Mouse (Mus musculus) stomach, embryonic 14.5 days (tissue): Measurements from ENCODE around the gene Il9r. TPM values are rescaled to one million over a fixed set of nuclear protein-coding genes. Genes with fewer than 3 reads are reported as not detected.

Source experiments
- ATAC-seq: fragments of 200-750 bp; cut with Nextera tagmentation; 2 replicates; pipeline ENCODE4 v1.8.0; 2017; ENCODE audit warnings: low read depth, moderate TSS enrichment; ENCODE audit not compliant: insufficient number of reproducible peaks, insufficient read depth, low FRiP score
- H3K27ac ChIP-seq: fragments of 300-500 bp; sonication (generic); 2 replicates; pipeline ENCODE4 v1.5.1; 2014; ENCODE audit warnings: mild to moderate bottlenecking, low read length, moderate library complexity, mixed read lengths
- H3K27me3 ChIP-seq: fragments of 300-500 bp; sonication (generic); 2 replicates; pipeline ENCODE4 v1.6.1; 2014; ENCODE audit warnings: low read length, control low read depth, mixed read lengths; ENCODE audit not compliant: control insufficient read depth, insufficient read depth
- H3K36me3 ChIP-seq: fragments of 300-500 bp; sonication (generic); 2 replicates; pipeline ENCODE4 v1.6.1; 2014; ENCODE audit warnings: mild to moderate bottlenecking, control low read depth, low read length, moderate library complexity, mixed read lengths; ENCODE audit not compliant: control insufficient read depth, insufficient read depth
- H3K4me1 ChIP-seq: fragments of 300-500 bp; sonication (generic); 2 replicates; pipeline ENCODE4 v1.6.1; 2014; ENCODE audit warnings: low read length, control low read depth, mixed read lengths; ENCODE audit not compliant: control insufficient read depth, insufficient read depth
- H3K4me2 ChIP-seq: fragments of 300-500 bp; sonication (generic); replicated peaks from 2 replicates; pipeline ENCODE4 v1.6.1; 2014; ENCODE audit warnings: low read depth, low read length, control low read depth
- H3K4me3 ChIP-seq: fragments of 300-500 bp; sonication (generic); 2 replicates; pipeline ENCODE4 v1.5.1; 2014; ENCODE audit warnings: low read depth, low read length, control low read depth
- H3K9ac ChIP-seq: fragments of 300-500 bp; sonication (generic); replicated peaks from 2 replicates; pipeline ENCODE4 v1.6.1; 2014; ENCODE audit warnings: low read depth, mild to moderate bottlenecking, control low read depth, low read length, moderate library complexity, mixed read lengths
- H3K9me3 ChIP-seq: fragments of 300-500 bp; sonication (generic); 2 replicates; pipeline ENCODE4 v1.6.1; 2016; ENCODE audit warnings: low read depth, low read length, control low read depth; ENCODE audit not compliant: control insufficient read depth
- WGBS: fragments of 180-500 bp; shearing (Covaris S2); extraction: QIAGEN DNeasy Blood & Tissue Kit; methylation state at CpG from one replicate; pipeline ENCODE4 v1.1.7; 2014; 5-methylcytosine and 5-hydroxymethylcytosine counted together
- polyA plus RNA-seq: library from polyadenylated mRNA; unstranded; fragments of >200 nt; fragmentation: Nextera tagmentation; extraction: Ambion mirVana; gene quantifications from 2 replicates; pipeline ENCODE4 v1.2.1, GENCODE M21; 2014

Il9r gene
- polyA plus RNA-seq: 0.06 and 0.07 TPM in 2 replicates

GRCm38 (mm10) chr11:32200075-32200601 lies at the start of gene Il9r:
Il9r (minus strand) TSS chr11:32200279.
- H3K4me1 ChIP-seq: 0 out of 2 replicates have a peak, but pooled peaks cover 4% of the 10 kb centered on the region
- H3K27ac ChIP-seq: no peak within 1 kb of the TSS
- no peaks in the 10 kb centered on the region for H3K9me3 ChIP-seq
- 62% methylated on average over 10 of the region's 10 CpGs for WGBS
- H3K36me3 ChIP-seq: no peaks in the 10 kb centered on the region
- H3K4me2 ChIP-seq: no peak within 1 kb of the TSS
- no peak within 1 kb of the TSS for H3K9ac ChIP-seq
- H3K27me3 ChIP-seq: no peaks in the 10 kb centered on the region
- no peak for ATAC-seq
- H3K4me3 ChIP-seq: no peak within 1 kb of the TSS

- 77% methylated on average over 3 of the region's 3 CpGs for WGBS
Measured at GRCm38 (mm10) chr11:32248350-32248749, 48.3 kb upstream of the Il9r start.

GRCm38 (mm10) chr11:32247068-32247467 lies 47.0 kb upstream of the Il9r start:
- H3K4me3 ChIP-seq: no peak overlapping the region
- no peaks in the 10 kb centered on the region for H3K9me3 ChIP-seq
- ATAC-seq: no peak
- H3K27ac ChIP-seq: no peak overlapping the region
- H3K4me2 ChIP-seq: no peak overlapping the region
- peaks cover 42% of the 10 kb centered on the region for H3K36me3 ChIP-seq
- H3K4me1 ChIP-seq: no peaks in the 10 kb centered on the region
- no peak overlapping the region for H3K9ac ChIP-seq
- H3K27me3 ChIP-seq: no peaks in the 10 kb centered on the region

More at GRCm38 (mm10) chr11:32248350-32248749, 48.3 kb upstream of the Il9r start:
- Histone ChIP-seq H3K9me3 (no peaks in the 10 kb centered on the region), H3K27ac (no peak overlapping the region), H3K4me2 (no peak overlapping the region), H3K4me3 (no peak overlapping the region), H3K36me3 (peaks cover 52% of the 10 kb centered on the region), H3K27me3 (no peaks in the 10 kb centered on the region), H3K9ac (no peak overlapping the region), H3K4me1 (no peaks in the 10 kb centered on the region)
- ATAC-seq: no peak

GRCm38 (mm10) chr11:32245614-32246013 lies 45.5 kb upstream of the Il9r start:
- no peak overlapping the region for H3K9ac ChIP-seq
- peaks cover 36% of the 10 kb centered on the region for H3K36me3 ChIP-seq
- no peak overlapping the region for H3K27ac ChIP-seq
- H3K4me3 ChIP-seq: no peak overlapping the region
- H3K27me3 ChIP-seq: no peaks in the 10 kb centered on the region
- WGBS: 94% methylated on average over 6 of the region's 6 CpGs
- no peaks in the 10 kb centered on the region for H3K4me1 ChIP-seq
- peak; percentile 85; the same call in 1 of the 2 replicates for ATAC-seq
- H3K4me2 ChIP-seq: no peak overlapping the region
- no peaks in the 10 kb centered on the region for H3K9me3 ChIP-seq

- H3K9me3 ChIP-seq: no peaks in the 10 kb centered on the region
- no peaks in the 10 kb centered on the region for H3K27me3 ChIP-seq
- no peak overlapping the region for H3K27ac ChIP-seq
- H3K36me3 ChIP-seq: peaks cover 35% of the 10 kb centered on the region
- H3K9ac ChIP-seq: no peak overlapping the region
- H3K4me2 ChIP-seq: no peak overlapping the region
- H3K4me3 ChIP-seq: no peak overlapping the region
- WGBS: 85% methylated on average over 1 of the region's 1 CpGs
- no peaks in the 10 kb centered on the region for H3K4me1 ChIP-seq
- no peak for ATAC-seq
Measured at GRCm38 (mm10) chr11:32244617-32245016, 44.5 kb upstream of the Il9r start.

GRCm38 (mm10) chr11:32244064-32244463 lies 44.0 kb upstream of the Il9r start:
- no peak overlapping the region for H3K9ac ChIP-seq
- H3K4me2 ChIP-seq: no peak overlapping the region
- 79% methylated on average over 3 of the region's 3 CpGs for WGBS
- H3K4me1 ChIP-seq: no peaks in the 10 kb centered on the region
- H3K4me3 ChIP-seq: no peak overlapping the region
- H3K36me3 ChIP-seq: peaks cover 29% of the 10 kb centered on the region
- no peaks in the 10 kb centered on the region for H3K9me3 ChIP-seq
- ATAC-seq: no peak
- no peak overlapping the region for H3K27ac ChIP-seq
- no peaks in the 10 kb centered on the region for H3K27me3 ChIP-seq

GRCm38 (mm10) chr11:32243205-32243955 lies 43.3 kb upstream of the Il9r start:
- Histone ChIP-seq H3K4me2 (no peak overlapping the region), H3K36me3 (peaks cover 29% of the 10 kb centered on the region), H3K4me1 (no peaks in the 10 kb centered on the region), H3K27me3 (no peaks in the 10 kb centered on the region), H3K9me3 (no peaks in the 10 kb centered on the region), H3K27ac (no peak overlapping the region; the same call in 1 of the 2 replicates), H3K4me3 (no peak overlapping the region), H3K9ac (no peak overlapping the region)
- ATAC-seq: no peak
- WGBS: 64% methylated on average over 7 of the region's 7 CpGs

- H3K9me3 ChIP-seq: no peaks in the 10 kb centered on the region
- ATAC-seq: no peak
Measured at GRCm38 (mm10) chr11:32242209-32242608, 42.1 kb upstream of the Il9r start.

More at GRCm38 (mm10) chr11:32242209-32242608, 42.1 kb upstream of the Il9r start:
- H3K4me3 ChIP-seq: no peak overlapping the region
- no peaks in the 10 kb centered on the region for H3K27me3 ChIP-seq
- H3K9ac ChIP-seq: no peak overlapping the region
- WGBS: 85% methylated on average over 3 of the region's 3 CpGs
- H3K4me1 ChIP-seq: no peaks in the 10 kb centered on the region
- no peak overlapping the region for H3K27ac ChIP-seq
- no peak overlapping the region for H3K4me2 ChIP-seq
- H3K36me3 ChIP-seq: peaks cover 29% of the 10 kb centered on the region
